Mouse (Mus musculus) stomach, postnatal 0 days (tissue): Measurements from ENCODE around the gene Tnni3. TPM values are rescaled to one million over a fixed set of nuclear protein-coding genes. Genes with fewer than 3 reads are reported as not detected.
A peak's percentile ranks its signal among the peaks of the same experiment; 100 is the strongest.

Experiments
- ATAC-seq: fragments of 200-750 bp; cut with Nextera tagmentation; 2 replicates; pipeline ENCODE4 v1.8.0; 2017; ENCODE audit not compliant: low FRiP score, low TSS enrichment
- DNase-seq: peaks from one replicate; pipeline ENCODE4 v3.0.0-alpha.2; 2016; ENCODE audit warnings: low spot score
- H3K27ac ChIP-seq: fragments of 300-500 bp; sonication (generic); replicated peaks from 2 replicates; pipeline ENCODE4 v1.5.1; 2014; ENCODE audit warnings: mild to moderate bottlenecking, control low read depth
- H3K27me3 ChIP-seq: fragments of 300-500 bp; sonication (generic); 2 replicates; pipeline ENCODE4 v1.6.1; 2014; ENCODE audit warnings: low read length; ENCODE audit not compliant: control insufficient read depth, insufficient read depth
- H3K36me3 ChIP-seq: fragments of 300-500 bp; sonication (generic); 2 replicates; pipeline ENCODE4 v1.6.1; 2014; ENCODE audit warnings: low read length, mixed read lengths; ENCODE audit not compliant: control insufficient read depth, insufficient read depth
- H3K4me1 ChIP-seq: fragments of 300-500 bp; sonication (generic); replicated peaks from 2 replicates; pipeline ENCODE4 v1.6.1; 2014; ENCODE audit warnings: antibody characterized with exemption; ENCODE audit not compliant: control insufficient read depth, insufficient read depth
- H3K4me2 ChIP-seq: fragments of 300-500 bp; sonication (generic); replicated peaks from 2 replicates; pipeline ENCODE4 v1.6.1; 2014; ENCODE audit warnings: low read depth, mild to moderate bottlenecking, control low read depth, moderate library complexity
- H3K4me3 ChIP-seq: fragments of 300-500 bp; sonication (generic); 2 replicates; pipeline ENCODE4 v1.5.1; 2014; ENCODE audit warnings: low read depth, low read length, control low read depth
- H3K9ac ChIP-seq: fragments of 300-500 bp; sonication (generic); 2 replicates; pipeline ENCODE4 v1.6.1; 2014; ENCODE audit warnings: mild to moderate bottlenecking, low read length, control low read depth, mixed read lengths
- H3K9me3 ChIP-seq: fragments of 300-500 bp; sonication (generic); 2 replicates; pipeline ENCODE4 v1.6.1; 2016; ENCODE audit warnings: low read length; ENCODE audit not compliant: control insufficient read depth
- CTCF ChIP-seq: IDR thresholded peaks from 2 replicates; pipeline ENCODE4 v1.5.1; 2016; ENCODE audit warnings: antibody characterized with exemption, low read depth, mild to moderate bottlenecking, moderate library complexity
- EP300 ChIP-seq: optimal IDR thresholded peaks from 2 replicates; pipeline ENCODE3; 2016; ENCODE audit warnings: antibody characterized with exemption
- whole genome bisulfite sequencing: fragments of 180-500 bp; shearing (Covaris S2); extraction: QIAGEN DNeasy Blood & Tissue Kit; methylation state at CpG from one replicate; pipeline ENCODE4 v1.1.7; 2014; 5-methylcytosine and 5-hydroxymethylcytosine counted together
- polyA plus RNA-seq: library from polyadenylated mRNA; unstranded; fragments of >200 nt; fragmentation: Nextera tagmentation; extraction: Ambion mirVana; gene quantifications from 2 replicates; pipeline ENCODE4 v1.2.1, GENCODE M21; 2015

Tnni3 gene
- polyA plus RNA-seq, 1 experiment from 2014 or later = 24.4 TPM

DNA sequence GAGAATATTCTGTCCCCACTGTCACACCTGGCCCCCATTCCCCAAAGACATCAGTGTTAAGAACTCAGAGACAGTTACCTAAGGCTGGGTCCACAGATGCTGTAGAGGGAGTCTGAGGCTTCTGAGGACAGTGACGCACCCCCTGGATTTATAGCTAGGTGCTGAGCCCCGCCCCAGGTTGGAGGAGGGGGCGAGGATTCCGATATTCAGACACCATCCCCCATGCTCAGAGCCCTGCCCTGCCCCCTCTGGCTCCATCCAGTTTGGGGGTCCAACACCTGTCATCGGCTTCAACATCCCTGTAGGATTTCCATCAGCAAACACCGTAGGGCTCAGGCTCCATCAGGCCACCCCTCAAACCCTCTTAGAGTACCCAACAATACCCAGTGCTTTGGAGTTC, 8.2 kb downstream of the Tnni3 start:
- no peak overlapping the region for H3K9ac ChIP-seq
- no peak overlapping the region for H3K27ac ChIP-seq
- 40% methylated on average over 6 of the region's 6 CpGs for WGBS
- TF ChIP-seq EP300 (no peak), CTCF (no peak)
- no peak for DNase-seq
- H3K4me1 ChIP-seq = no peaks in the 10 kb centered on the region
- H3K4me3 ChIP-seq = no peak overlapping the region
- ATAC-seq = no peak
- H3K9me3 ChIP-seq = no peaks in the 10 kb centered on the region
- no peak overlapping the region for H3K4me2 ChIP-seq
- H3K36me3 ChIP-seq = no peaks in the 10 kb centered on the region
- no peaks in the 10 kb centered on the region for H3K27me3 ChIP-seq

DNA sequence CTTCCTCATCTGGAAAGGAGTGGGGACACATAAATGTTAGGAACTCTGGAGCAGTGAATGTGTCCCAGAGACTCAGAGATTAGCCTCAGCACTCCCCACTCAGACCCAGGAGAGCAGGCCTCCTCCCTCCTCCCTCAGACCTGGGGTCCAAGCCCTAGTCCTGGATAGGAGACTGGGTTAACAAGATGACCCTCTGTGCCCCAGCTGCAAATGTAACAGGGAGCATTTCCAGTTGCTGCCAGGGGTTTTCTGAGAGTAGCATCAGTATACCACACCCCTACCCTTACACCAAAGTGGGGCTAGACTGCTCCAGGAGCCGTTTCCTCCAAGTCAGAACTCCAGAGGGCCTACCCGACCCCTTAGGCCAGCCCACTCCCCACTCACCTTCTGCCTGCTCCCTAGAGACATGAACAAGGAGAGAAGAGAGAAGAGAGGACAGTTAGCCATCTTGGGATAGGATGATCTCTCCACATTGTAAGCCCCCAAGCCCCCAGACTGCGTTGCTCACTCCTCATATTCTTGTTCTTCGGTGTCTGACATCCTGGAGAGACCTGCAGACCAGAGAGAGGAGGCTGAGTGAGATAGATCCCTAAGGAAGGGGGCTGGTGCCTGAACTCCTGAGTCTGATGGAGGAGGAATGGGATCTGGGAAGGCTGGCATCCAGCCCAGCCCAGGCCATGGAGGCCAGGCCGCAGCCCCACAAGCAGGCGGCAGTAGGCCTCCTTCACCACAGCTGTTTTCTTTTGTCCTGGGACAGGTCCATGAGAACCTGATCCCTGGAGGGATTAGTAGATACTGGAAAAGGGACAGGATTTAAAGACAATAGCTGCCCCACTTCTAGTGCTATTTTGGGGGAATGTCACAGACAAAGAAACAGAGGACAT, 10.0 kb downstream of the Tnni3 start:
- H3K4me3 ChIP-seq = no peak overlapping the region

DNA sequence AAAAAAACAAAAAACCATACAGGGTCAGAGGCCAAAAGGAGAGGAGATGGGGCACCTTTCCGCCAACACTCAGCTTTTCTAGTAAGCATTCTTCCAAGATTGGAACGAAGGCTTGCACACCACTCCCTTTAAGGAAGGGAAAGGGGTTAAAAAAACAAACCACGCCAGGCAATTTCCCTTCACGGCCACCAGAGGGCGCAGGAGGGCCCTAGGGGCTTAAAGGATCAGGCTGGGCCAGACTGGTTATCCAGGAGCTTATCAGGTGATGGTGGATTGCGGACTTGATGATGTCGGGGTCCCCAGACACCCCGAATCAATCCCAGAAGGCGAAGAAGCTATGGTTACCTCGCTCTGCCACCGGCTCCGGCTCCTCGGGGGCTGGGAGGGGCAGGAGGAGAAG, 10.8 kb downstream of the Tnni3 start:
- Histone ChIP-seq H3K4me1 (no peaks in the 10 kb centered on the region), H3K27me3 (no peaks in the 10 kb centered on the region), H3K4me2 (no peak overlapping the region), H3K9me3 (no peaks in the 10 kb centered on the region), H3K27ac (no peak overlapping the region), H3K4me3 (no peak overlapping the region), H3K36me3 (no peaks in the 10 kb centered on the region), H3K9ac (no peak overlapping the region)
- TF ChIP-seq EP300 (no peak), CTCF (peak; percentile 93)
- WGBS = 34% methylated on average over 13 of the region's 13 CpGs
- 0 out of 2 replicates have a peak, but pooled peaks have one; percentile 1 for ATAC-seq
- peak; percentile 70 for DNase-seq

More for the DNA sequence above, 10.0 kb downstream of the Tnni3 start:
- DNase-seq (no peak), ATAC-seq (no peak)
- Histone ChIP-seq H3K9me3 (no peaks in the 10 kb centered on the region), H3K27me3 (no peaks in the 10 kb centered on the region), H3K4me2 (no peak overlapping the region), H3K36me3 (no peaks in the 10 kb centered on the region), H3K4me1 (no peaks in the 10 kb centered on the region), H3K27ac (peak overlapping the region; percentile 59), H3K9ac (0 out of 2 replicates have a peak overlapping the region, but pooled peaks have one; percentile 9)
- peak; percentile 18; the same call in 1 of the 2 replicates for TF ChIP-seq CTCF
- no peak for TF ChIP-seq EP300
- 42% methylated on average over 6 of the region's 6 CpGs for WGBS

DNA sequence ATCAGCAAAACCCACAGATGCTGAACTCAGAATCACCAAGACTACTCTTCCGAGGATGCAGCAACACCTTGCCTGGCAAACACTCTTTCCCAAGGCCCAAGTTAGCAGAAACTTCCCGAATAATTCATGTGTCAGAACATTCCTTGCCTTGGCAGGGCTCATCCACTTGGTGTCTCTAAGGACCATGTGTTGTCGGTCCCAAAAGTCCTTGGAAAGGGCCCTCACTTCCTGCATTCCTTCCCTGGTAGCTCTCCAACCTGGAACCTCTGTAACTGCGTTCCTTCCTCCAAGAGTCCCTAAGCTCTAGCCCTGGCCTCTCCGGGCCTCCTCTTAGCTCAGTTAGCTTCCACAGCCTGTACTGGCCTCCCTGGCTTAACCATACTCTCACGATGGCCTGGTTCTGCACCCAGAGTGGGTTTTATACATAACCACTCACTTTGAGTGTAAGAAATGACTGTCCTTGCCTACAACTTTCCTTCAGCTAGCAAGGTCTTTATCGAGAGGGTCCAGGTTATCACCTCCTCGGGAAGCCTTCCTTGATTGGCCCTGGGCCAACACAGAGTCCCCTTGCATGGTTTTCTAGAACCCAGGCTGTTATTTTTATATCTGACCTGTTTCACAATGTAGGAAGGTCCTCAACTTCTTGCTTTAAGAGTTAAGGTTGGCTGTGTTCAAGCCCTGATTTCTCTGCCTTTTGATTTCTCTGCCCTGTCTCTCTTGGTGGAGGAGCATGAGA, 12.4 kb downstream of the Tnni3 start:
- WGBS = 61% methylated on average over 8 of the region's 8 CpGs
- Histone ChIP-seq H3K4me1 (no peaks in the 10 kb centered on the region), H3K36me3 (no peaks in the 10 kb centered on the region), H3K27me3 (no peaks in the 10 kb centered on the region), H3K27ac (no peak overlapping the region), H3K4me3 (no peak overlapping the region), H3K9me3 (no peaks in the 10 kb centered on the region), H3K4me2 (no peak overlapping the region), H3K9ac (no peak overlapping the region)
- no peak for ATAC-seq
- TF ChIP-seq EP300 = no peak
- DNase-seq = no peak

DNA sequence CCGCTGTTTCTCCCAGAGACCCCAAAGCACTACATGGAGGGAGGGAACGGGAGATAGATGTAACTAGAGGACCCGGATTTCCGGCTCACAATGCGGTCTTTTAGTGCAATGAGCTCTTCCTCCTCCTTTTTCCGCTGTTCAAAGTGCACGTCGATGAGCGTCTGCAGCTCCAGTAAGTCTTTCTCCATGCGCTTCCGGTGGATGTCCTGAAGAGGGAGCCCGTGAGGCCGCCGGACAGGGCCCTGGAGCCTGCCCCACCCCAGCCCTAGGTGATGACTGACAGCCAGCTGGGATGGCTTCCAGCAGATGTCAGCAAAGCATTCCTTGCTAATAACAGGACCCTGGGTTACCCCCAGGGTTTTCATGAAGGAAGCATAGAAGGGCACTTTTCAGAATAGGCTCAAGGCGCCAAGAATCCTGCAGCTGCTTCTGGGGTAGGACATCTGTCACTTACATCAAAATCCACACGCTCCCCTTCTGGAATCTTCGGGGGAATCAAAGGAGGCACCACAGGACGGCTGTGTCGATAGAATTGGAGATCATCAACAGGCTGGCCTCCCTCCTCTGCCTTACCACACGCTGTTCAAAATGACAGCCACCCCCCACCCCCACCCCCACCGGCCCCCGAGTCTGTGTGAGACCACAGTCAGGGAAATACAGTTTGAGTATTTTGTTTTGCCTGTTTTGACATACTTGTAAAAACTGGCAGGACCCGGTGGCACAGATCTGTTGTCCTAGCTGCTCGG, 14.0 kb downstream of the Tnni3 start:
- no peak overlapping the region for H3K9ac ChIP-seq
- H3K27me3 ChIP-seq = no peaks in the 10 kb centered on the region
- H3K4me2 ChIP-seq = 0 out of 2 replicates have a peak overlapping the region, but pooled peaks have one; percentile 17
- H3K4me3 ChIP-seq = no peak overlapping the region
- H3K4me1 ChIP-seq = no peaks in the 10 kb centered on the region
- TF ChIP-seq EP300 (no peak), CTCF (peak; percentile 89)
- H3K9me3 ChIP-seq = no peaks in the 10 kb centered on the region
- no peak overlapping the region for H3K27ac ChIP-seq
- DNase-seq (peak; percentile 86), ATAC-seq (peak; percentile 73)
- H3K36me3 ChIP-seq = no peaks in the 10 kb centered on the region
- 17% methylated on average over 24 of the region's 24 CpGs for WGBS
